In genomic region chr8:61228678-61229077, GRCm38 (mm10) we compare ENCODE assay signal across 11 mouse cellular contexts. TPM values are rescaled to one million over a fixed set of nuclear protein-coding genes. Genes with fewer than 3 reads are reported as not detected.
A peak's percentile ranks its signal among the peaks of the same experiment; 100 is the strongest.
DNase-seq lines count a peak whose midpoint lies in the region; ATAC-seq and TF ChIP-seq lines count a peak whose summit lies in the region.
"Had no signal": no experiment of that assay in that cellular context is flagged by ENCODE, and none has a peak within 500 bp of the region (broad histone marks: within the 10 kb centered on the region; RNA-seq: fewer than 3 reads in every experiment).

No protein-coding gene starts in this region.

- peak overlapping the region; percentile 81 for H3K4me2 ChIP-seq in lung, embryonic 15.5 days
- H3K4me2 ChIP-seq in kidney, embryonic 14.5 days (replicated peaks; ENCODE audit: low read depth, low read length), result peak overlapping the region; percentile 31; the same call in 1 of the 2 replicates
- H3K4me2 ChIP-seq in stomach, embryonic 15.5 days, result 0 out of 2 replicates have a peak overlapping the region, but pooled peaks have one; percentile 16
- H3K4me2 ChIP-seq: limb, embryonic 12.5 days had no signal

- WGBS in lung, embryonic 15.5 days, result 44% methylated on average over 8 of the region's 8 CpGs
- 51% methylated on average over 8 of the region's 8 CpGs for WGBS in kidney, embryonic 14.5 days
- WGBS in stomach, embryonic 15.5 days, result 62% methylated on average over 8 of the region's 8 CpGs

- H3K27me3 ChIP-seq in lung, embryonic 15.5 days, result no peaks in the 10 kb centered on the region
- no peaks in the 10 kb centered on the region for H3K27me3 ChIP-seq in kidney, embryonic 14.5 days (ENCODE audit: control insufficient read depth, insufficient read depth, low read length)
- H3K27me3 ChIP-seq in stomach, embryonic 15.5 days (replicated peaks), result no peaks in the 10 kb centered on the region
- H3K27me3 ChIP-seq: limb, embryonic 12.5 days had no signal

- no peaks in the 10 kb centered on the region for H3K9me3 ChIP-seq in lung, embryonic 15.5 days
- H3K9me3 ChIP-seq in kidney, embryonic 14.5 days (ENCODE audit: control insufficient read depth, low read length), result no peaks in the 10 kb centered on the region
- no peaks in the 10 kb centered on the region for H3K9me3 ChIP-seq in stomach, embryonic 15.5 days
- H3K9me3 ChIP-seq: limb, embryonic 12.5 days had no signal

- TF ChIP-seq CTCF in gastrocnemius, adult 2 months (IDR thresholded peaks at IDR 0.05), result no peak

- peak overlapping the region; percentile 50 for H3K4me3 ChIP-seq in gastrocnemius, adult 2 months
- peak overlapping the region; percentile 15 for H3K4me3 ChIP-seq in lung, embryonic 15.5 days
- no peak overlapping the region for H3K4me3 ChIP-seq in kidney, embryonic 14.5 days (ENCODE audit: low read length)
- no peak overlapping the region for H3K4me3 ChIP-seq in stomach, embryonic 15.5 days (replicated peaks)
- H3K4me3 ChIP-seq: limb, embryonic 12.5 days; myocyte had no signal

- peaks cover 66% of the 10 kb centered on the region for H3K4me1 ChIP-seq in lung, embryonic 15.5 days
- H3K4me1 ChIP-seq in kidney, embryonic 14.5 days (ENCODE audit: control insufficient read depth, insufficient read depth, low read length), result peaks cover 43% of the 10 kb centered on the region
- peaks cover 21% of the 10 kb centered on the region for H3K4me1 ChIP-seq in stomach, embryonic 15.5 days

- peak overlapping the region; percentile 41; the same call in 1 of the 2 replicates for H3K27ac ChIP-seq in gastrocnemius, adult 2 months
- no peak overlapping the region for H3K27ac ChIP-seq in lung, embryonic 15.5 days
- H3K27ac ChIP-seq in kidney, embryonic 14.5 days (ENCODE audit: low read depth, low read length), result no peak overlapping the region
- no peak overlapping the region for H3K27ac ChIP-seq in stomach, embryonic 15.5 days
- H3K27ac ChIP-seq: limb, embryonic 12.5 days had no signal

- H3K9ac ChIP-seq in lung, embryonic 15.5 days, result 0 out of 2 replicates have a peak overlapping the region, but pooled peaks have one; percentile 4
- H3K9ac ChIP-seq in kidney, embryonic 14.5 days (ENCODE audit: low read depth, low read length), result no peak overlapping the region
- H3K9ac ChIP-seq in stomach, embryonic 15.5 days, result no peak overlapping the region
- H3K9ac ChIP-seq: limb, embryonic 12.5 days had no signal

- no peak for ATAC-seq in lung, embryonic 15.5 days (ENCODE audit: borderline replicate concordance, extremely low read depth, low FRiP score, low TSS enrichment)
- no peak for ATAC-seq in kidney, embryonic 14.5 days (ENCODE audit: low FRiP score, low TSS enrichment)
- no peak for ATAC-seq in stomach, embryonic 15.5 days (ENCODE audit: insufficient read depth, low FRiP score, low read depth)

- DNase-seq in gastrocnemius, adult 2 months, result no peak
- no peak for DNase-seq in gastrocnemius, postnatal 36 days
- no peak for DNase-seq in lung, postnatal 25 days (ENCODE audit: low spot score)
- no peak for DNase-seq in cerebellum, adult 11-12 months
- DNase-seq in adrenal gland, postnatal 4 days (ENCODE audit: low spot score in 2 of 2), result no peak
- DNase-seq: B cell, adult 2 months had no signal

- H3K36me3 ChIP-seq in lung, embryonic 15.5 days, result no peaks in the 10 kb centered on the region
- peaks cover 5% of the 10 kb centered on the region; the same call in 1 of the 2 replicates for H3K36me3 ChIP-seq in kidney, embryonic 14.5 days (ENCODE audit: control insufficient read depth, insufficient read depth, low read length)
- no peaks in the 10 kb centered on the region for H3K36me3 ChIP-seq in stomach, embryonic 15.5 days

- intact Hi-C loops in gastrocnemius, adult 2 months (cut with DNase I), result loop anchor here (5.0 to 10.0 kb wide), 2 partner anchors 54 to 146 kb away; no protein-coding TSS in a partner anchor
- intact Hi-C loops in gastrocnemius, postnatal 36 days (cut with DNase I), result loop anchor here (5.0 kb wide), 1 partner anchor 254 kb away; no protein-coding TSS in a partner anchor

RNA-seq across cellular contexts. Expression of gene Sh3rf1, which starts 5.0 kb away (rescaled TPM):
- 1 to 10 TPM; 1.2 to 1.8 TPM for total RNA-seq in gastrocnemius, adult 2 months (2021)
- 1 to 10 TPM; 1.7 to 2.2 TPM for total RNA-seq in gastrocnemius, postnatal 36 days (2021)
- 15.8 and 16.8 TPM in 2 replicates for polyA plus RNA-seq in lung, embryonic 15.5 days (2015; fragmentation: Nextera tagmentation; extraction: Ambion mirVana)
- polyA plus RNA-seq in kidney, embryonic 14.5 days (2014; fragmentation: Nextera tagmentation; extraction: Ambion mirVana), result 19.7 and 25.9 TPM in 2 replicates
- 11.0 and 11.4 TPM in 2 replicates for polyA plus RNA-seq in stomach, embryonic 15.5 days (2015; fragmentation: Nextera tagmentation; extraction: Ambion mirVana)
- 10 to 100 TPM; 14.1 to 20.4 TPM for total RNA-seq in adrenal gland, postnatal 4 days (2021)

Comparison
In these comparisons a context has a peak if more than half of its experiments do, and no peak if none do; other contexts are left out.
1. H3K4me3 ChIP-seq: peak in gastrocnemius, adult 2 months (single experiment) and lung, embryonic 15.5 days (single experiment); none in kidney, embryonic 14.5 days (single experiment) and stomach, embryonic 15.5 days (single experiment).
2. H3K4me2 ChIP-seq: peak in every context shown above with its lines; median percentile 81 in lung, embryonic 15.5 days; 31 in kidney, embryonic 14.5 days; 16 in stomach, embryonic 15.5 days.
3. RNA of gene Sh3rf1, which starts 5.0 kb away (total RNA-seq): 14.1 to 20.4 TPM in adrenal gland, postnatal 4 days; 1.7 to 2.2 TPM in gastrocnemius, postnatal 36 days and 1.2 to 1.8 TPM in gastrocnemius, adult 2 months; every median in the first group is over 4 times any median in the second.